Mouse (Mus musculus) neural tube, embryonic 11.5 days (tissue): Measurements from ENCODE around the gene Lsm14a. TPM values are rescaled to one million over a fixed set of nuclear protein-coding genes. Genes with fewer than 3 reads are reported as not detected.

ENCODE experiments used
- ATAC-seq: fragments of 200-750 bp; cut with Nextera tagmentation; 2 replicates; pipeline ENCODE4 v1.8.0; 2017; ENCODE audit warnings: moderate number of reproducible peaks, mild to moderate bottlenecking, moderate TSS enrichment, moderate library complexity; ENCODE audit not compliant: insufficient read depth, low FRiP score, low TSS enrichment
- DNase-seq: peaks from one replicate; pipeline ENCODE4 v3.0.0-alpha.2; 2015; ENCODE audit warnings: low spot score
- H3K27ac ChIP-seq: fragments of 300-500 bp; sonication (generic); 2 replicates; pipeline ENCODE4 v1.5.1; 2014; ENCODE audit warnings: low read depth, mild to moderate bottlenecking, low read length
- H3K27me3 ChIP-seq: fragments of 300-500 bp; sonication (generic); 2 replicates; pipeline ENCODE4 v1.6.1; 2014; ENCODE audit warnings: mild to moderate bottlenecking, low read length, mixed read lengths; ENCODE audit not compliant: control insufficient read depth, insufficient read depth
- H3K36me3 ChIP-seq: fragments of 300-500 bp; sonication (generic); 2 replicates; pipeline ENCODE4 v1.6.1; 2014; ENCODE audit warnings: mild to moderate bottlenecking, low read length, moderate library complexity, mixed read lengths; ENCODE audit not compliant: control insufficient read depth, insufficient read depth
- H3K4me1 ChIP-seq: fragments of 300-500 bp; sonication (generic); 2 replicates; pipeline ENCODE4 v1.6.1; 2014; ENCODE audit warnings: low read length, mixed read lengths; ENCODE audit not compliant: control insufficient read depth, insufficient read depth
- H3K4me2 ChIP-seq: fragments of 300-500 bp; sonication (generic); 2 replicates; pipeline ENCODE4 v1.6.1; 2014; ENCODE audit warnings: low read depth, mild to moderate bottlenecking, moderate library complexity
- H3K4me3 ChIP-seq: fragments of 300-500 bp; sonication (generic); 2 replicates; pipeline ENCODE4 v1.5.1; 2014; ENCODE audit warnings: low read depth, low read length
- H3K9ac ChIP-seq: fragments of 300-500 bp; sonication (generic); 2 replicates; pipeline ENCODE4 v1.6.1; 2014; ENCODE audit warnings: mild to moderate bottlenecking, low read length
- H3K9me3 ChIP-seq: fragments of 300-500 bp; sonication (generic); 2 replicates; pipeline ENCODE4 v1.6.1; 2016; ENCODE audit warnings: low read length; ENCODE audit not compliant: control insufficient read depth
- whole genome bisulfite sequencing: fragments of 180-500 bp; shearing (Covaris S2); extraction: QIAGEN DNeasy Blood & Tissue Kit; methylation state at CpG from one replicate; pipeline ENCODE4 v1.1.7; 2014; 5-methylcytosine and 5-hydroxymethylcytosine counted together
- polyA plus RNA-seq: library from polyadenylated mRNA; unstranded; fragments of >200 nt; fragmentation: Nextera tagmentation; extraction: Ambion mirVana; gene quantifications from 2 replicates; pipeline ENCODE4 v1.2.1, GENCODE M21; 2014

Gene Lsm14a
- polyA plus RNA-seq, 1 experiment from 2014 or later: 63.9 TPM

- H3K9ac ChIP-seq: no peak overlapping the region
- ATAC-seq (no peak), DNase-seq (no peak)
- no peak overlapping the region for H3K4me3 ChIP-seq
- no peaks in the 10 kb centered on the region for H3K9me3 ChIP-seq
- no peak overlapping the region for H3K4me2 ChIP-seq
- no peaks in the 10 kb centered on the region for H3K27me3 ChIP-seq
- WGBS: 72% methylated on average over 7 of the region's 7 CpGs
- H3K36me3 ChIP-seq: no peaks in the 10 kb centered on the region
- no peak overlapping the region for H3K27ac ChIP-seq
- H3K4me1 ChIP-seq: no peaks in the 10 kb centered on the region
These were observed 75.1 kb downstream of the Lsm14a start for GRCm38 (mm10) chr7:34317901-34318476.

DNA sequence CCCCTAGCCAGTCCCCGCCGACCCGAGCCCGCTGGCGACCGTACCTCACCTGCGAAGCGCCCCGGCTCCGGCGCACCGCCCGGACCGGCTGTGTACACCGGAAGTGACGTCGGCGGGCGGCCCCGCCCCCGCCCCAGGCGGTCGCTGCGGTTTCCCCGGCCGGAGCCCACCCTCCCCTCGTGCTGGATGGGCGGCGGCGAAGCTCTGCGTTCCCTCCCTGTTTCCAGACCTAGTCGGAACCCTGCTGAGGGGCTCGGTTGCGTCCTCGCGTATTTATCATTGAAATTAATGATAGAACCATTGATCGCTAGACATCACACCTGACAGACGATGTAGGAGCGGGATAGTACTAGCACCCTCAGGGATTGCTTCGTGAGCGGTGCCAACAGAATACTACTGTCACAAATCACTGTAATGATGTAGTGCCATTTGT is 79.7 kb downstream of the Lsm14a start, which contains the start of gene 4931406P16Rik:
4931406P16Rik (minus strand) TSS at position 109 of the 433 bp plus-strand sequence.
- WGBS: 0% methylated on average over 41 of the region's 41 CpGs
- Histone ChIP-seq H3K9me3 (no peaks in the 10 kb centered on the region), H3K27ac (peak within 1 kb of the TSS; percentile 84), H3K4me2 (peak within 1 kb of the TSS; percentile 83), H3K36me3 (no peaks in the 10 kb centered on the region; the same call in 1 of the 2 replicates), H3K27me3 (no peaks in the 10 kb centered on the region), H3K9ac (peak within 1 kb of the TSS; percentile 86), H3K4me1 (no peaks in the 10 kb centered on the region), H3K4me3 (peak within 1 kb of the TSS; percentile 92)
- DNase-seq: peak; percentile 92
- peak; percentile 89 for ATAC-seq

DNA sequence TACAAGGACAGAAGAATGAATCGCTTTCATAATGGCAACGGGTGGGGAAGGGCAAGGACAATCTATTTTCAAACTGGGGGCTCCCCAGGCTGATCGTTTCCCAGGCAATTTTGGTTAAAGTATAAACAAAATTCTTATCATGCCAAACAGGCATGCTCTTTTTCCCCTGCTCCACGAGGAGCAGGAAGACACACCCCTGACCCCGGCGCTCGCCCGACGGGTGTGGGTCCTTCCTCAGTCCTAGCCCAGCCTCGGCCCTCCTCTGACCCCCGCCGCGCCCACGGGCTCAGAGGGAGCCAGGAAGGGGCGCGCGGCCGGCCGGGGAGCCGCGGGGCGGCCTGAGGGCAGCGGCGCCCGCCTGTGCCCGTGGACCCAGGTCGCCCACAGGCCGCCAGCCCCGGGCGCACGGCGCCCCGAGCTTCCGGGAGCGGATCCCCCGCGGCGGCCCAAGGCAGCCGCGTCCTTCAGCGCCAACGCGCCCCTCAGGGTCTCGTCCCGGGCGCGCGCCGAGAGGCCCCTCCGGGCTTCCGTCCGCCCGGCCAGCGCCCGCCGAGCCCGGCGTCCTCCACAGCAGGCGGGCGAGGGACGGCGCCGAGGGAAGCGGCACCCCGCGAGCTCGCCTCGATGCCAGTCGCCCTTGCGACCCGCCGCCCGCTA is 80.2 kb downstream of the Lsm14a start:
- Histone ChIP-seq H3K4me1 (no peaks in the 10 kb centered on the region), H3K27ac (peak overlapping the region; percentile 84), H3K27me3 (no peaks in the 10 kb centered on the region), H3K4me2 (peak overlapping the region; percentile 83), H3K36me3 (no peaks in the 10 kb centered on the region; the same call in 1 of the 2 replicates), H3K4me3 (peak overlapping the region; percentile 92), H3K9me3 (no peaks in the 10 kb centered on the region), H3K9ac (peak overlapping the region; percentile 86)
- ATAC-seq (peak; percentile 92), DNase-seq (peak; percentile 69)
- under 1% methylated on average over 60 of the region's 73 CpGs for WGBS

DNA sequence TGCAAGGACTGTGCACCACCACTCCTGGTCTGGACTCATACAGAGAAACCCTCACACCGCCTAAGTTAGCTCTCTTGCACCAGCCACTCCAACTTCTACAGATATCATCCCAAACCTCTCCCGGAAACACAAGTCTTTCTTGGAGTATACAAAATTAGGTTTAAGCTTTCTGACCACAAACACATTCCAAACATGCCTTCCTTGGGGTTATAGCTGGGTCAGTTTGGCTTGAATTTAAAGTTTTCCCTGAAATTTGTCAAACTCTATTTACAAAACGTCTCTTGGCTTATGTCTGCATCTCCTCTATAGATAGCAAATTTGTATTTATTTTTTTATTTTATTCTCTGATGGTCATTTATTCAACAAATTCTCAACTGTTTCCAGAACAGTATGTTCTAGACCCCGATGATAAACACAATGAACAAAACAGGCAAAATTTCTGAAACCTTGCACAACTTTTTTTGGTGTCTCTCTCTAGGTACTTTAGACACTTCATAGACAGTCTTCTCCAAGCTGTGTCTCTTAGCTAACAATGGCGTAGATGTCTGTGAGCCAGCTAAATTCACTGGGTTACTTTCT is 83.8 kb downstream of the Lsm14a start:
- WGBS: 88% methylated on average over 5 of the region's 5 CpGs
- ATAC-seq (no peak), DNase-seq (no peak)
- Histone ChIP-seq H3K9ac (no peak overlapping the region), H3K27me3 (no peaks in the 10 kb centered on the region), H3K4me3 (no peak overlapping the region), H3K4me2 (no peak overlapping the region), H3K36me3 (no peaks in the 10 kb centered on the region; the same call in 1 of the 2 replicates), H3K9me3 (no peaks in the 10 kb centered on the region), H3K4me1 (no peaks in the 10 kb centered on the region), H3K27ac (no peak overlapping the region)

DNA sequence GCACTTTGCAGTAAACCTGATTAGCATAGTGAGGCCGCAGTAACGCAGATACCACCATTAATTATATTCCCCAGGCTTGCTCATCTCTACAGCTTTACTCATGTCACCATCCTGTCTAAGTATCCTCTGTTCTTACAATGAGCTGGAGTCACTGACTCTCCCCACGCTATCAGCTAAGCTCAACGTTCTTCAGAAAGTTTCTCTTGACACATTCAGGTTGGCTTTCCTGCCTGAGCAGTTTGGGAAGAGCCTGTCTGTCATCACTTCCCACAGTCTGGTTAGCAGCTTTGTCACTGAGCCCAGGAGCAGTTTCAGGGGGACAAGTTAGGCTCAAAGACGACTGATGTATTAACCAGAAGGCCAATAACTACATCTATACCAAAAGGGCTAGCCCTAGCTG is 84.5 kb downstream of the Lsm14a start:
- 87% methylated on average over 5 of the region's 5 CpGs for WGBS
- Histone ChIP-seq H3K27me3 (no peaks in the 10 kb centered on the region), H3K9me3 (no peaks in the 10 kb centered on the region), H3K4me1 (no peaks in the 10 kb centered on the region), H3K4me3 (no peak overlapping the region), H3K4me2 (no peak overlapping the region), H3K36me3 (no peaks in the 10 kb centered on the region; the same call in 1 of the 2 replicates), H3K9ac (no peak overlapping the region), H3K27ac (no peak overlapping the region)
- no peak for ATAC-seq
- no peak for DNase-seq

- Histone ChIP-seq H3K4me3 (no peak overlapping the region), H3K27me3 (no peaks in the 10 kb centered on the region), H3K9me3 (no peaks in the 10 kb centered on the region), H3K4me1 (no peaks in the 10 kb centered on the region), H3K9ac (no peak overlapping the region), H3K4me2 (no peak overlapping the region), H3K36me3 (no peaks in the 10 kb centered on the region), H3K27ac (no peak overlapping the region)
- ATAC-seq (no peak), DNase-seq (no peak)
- WGBS: 81% methylated on average over 4 of the region's 4 CpGs
These were observed 87.7 kb downstream of the Lsm14a start for GRCm38 (mm10) chr7:34305454-34305853.

DNA sequence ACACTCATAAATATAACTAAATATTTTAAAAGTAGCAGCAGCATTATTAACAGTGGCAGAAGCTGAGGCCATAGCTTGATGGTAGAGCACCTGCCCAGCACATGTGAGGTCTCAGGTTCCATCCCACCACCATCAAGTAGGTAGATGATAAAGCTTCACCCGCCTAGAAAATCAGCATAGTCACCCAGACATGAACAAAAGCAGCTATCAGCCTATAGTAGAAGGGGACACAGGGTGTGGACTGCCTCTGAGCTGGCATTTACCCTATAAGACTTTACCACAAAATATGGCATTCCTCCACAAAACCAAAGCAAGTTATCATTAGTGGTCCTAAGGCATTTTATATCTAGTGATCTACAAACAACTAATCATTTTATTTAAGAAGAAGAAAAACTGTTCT is 90.5 kb downstream of the Lsm14a start:
- DNase-seq: no peak
- no peak overlapping the region for H3K4me2 ChIP-seq

GRCm38 (mm10) chr7:34301952-34302351 is 91.2 kb downstream of the Lsm14a start:
- H3K27ac ChIP-seq: no peak overlapping the region
- H3K9ac ChIP-seq: no peak overlapping the region
- H3K27me3 ChIP-seq: no peaks in the 10 kb centered on the region
- no peaks in the 10 kb centered on the region for H3K36me3 ChIP-seq
- DNase-seq: no peak
- no peaks in the 10 kb centered on the region for H3K9me3 ChIP-seq
- no peak overlapping the region for H3K4me3 ChIP-seq
- H3K4me2 ChIP-seq: no peak overlapping the region
- no peaks in the 10 kb centered on the region for H3K4me1 ChIP-seq
- WGBS: 89% methylated on average over 3 of the region's 3 CpGs
- ATAC-seq: no peak

More for the DNA sequence above, 90.5 kb downstream of the Lsm14a start:
- no peaks in the 10 kb centered on the region for H3K36me3 ChIP-seq
- no peak for ATAC-seq
- H3K4me3 ChIP-seq: no peak overlapping the region
- no peaks in the 10 kb centered on the region for H3K4me1 ChIP-seq
- no peaks in the 10 kb centered on the region for H3K27me3 ChIP-seq
- no peaks in the 10 kb centered on the region for H3K9me3 ChIP-seq
- no peak overlapping the region for H3K27ac ChIP-seq
- 84% methylated on average over 1 of the region's 1 CpGs for WGBS
- no peak overlapping the region for H3K9ac ChIP-seq
